Mouse (Mus musculus): ENCODE results near the gene Sobp. TPM values are rescaled to one million over a fixed set of nuclear protein-coding genes. Genes with fewer than 3 reads are reported as not detected.

Gene Sobp
- total and polyA plus RNA-seq, 3 experiments = under 0.01 TPM; not detected in 2

DNA sequence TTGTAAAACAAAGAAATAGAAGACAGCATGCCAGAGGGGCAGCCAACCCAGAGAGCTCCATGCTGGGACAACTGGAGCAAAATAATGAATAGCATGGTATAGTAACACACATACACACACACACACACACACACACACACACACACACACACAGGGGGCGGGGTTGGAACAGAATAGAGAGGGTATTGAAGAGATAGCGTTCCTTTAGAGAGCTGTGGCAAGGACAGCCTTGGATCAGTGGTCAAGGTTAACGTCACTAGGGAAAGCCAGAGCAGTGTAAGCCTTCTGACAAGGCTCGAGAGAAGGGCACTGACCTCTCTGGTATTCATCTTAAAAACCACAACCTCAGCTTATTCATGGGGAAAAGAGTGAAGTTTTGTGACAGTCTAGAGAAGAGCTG is 189.4 kb downstream of the Sobp start:
- no peak for DNase-seq (ENCODE audit: low spot score)
- H3K4me3 ChIP-seq (ENCODE audit: low read depth, low read length) = no peak overlapping the region
- ATAC-seq (ENCODE audit: extremely low read depth, insufficient number of reproducible peaks, low FRiP score, poor library complexity, severe bottlenecking) = no peak
- no peak for TF ChIP-seq GATA1 (IDR thresholded peaks at IDR 0.05; ENCODE audit: borderline replicate concordance, low read length)
- no peak for TF ChIP-seq GATA2 (IDR thresholded peaks at IDR 0.05; ENCODE audit: borderline replicate concordance, low read depth, low read length)
- no peak for TF ChIP-seq CTCF (IDR thresholded peaks at IDR 0.05; ENCODE audit: low read depth, low read length)
- no peak for TF ChIP-seq TAL1 (conservative IDR thresholded peaks at IDR 0.05; ENCODE audit: low read depth, low read length)
- no peak for TF ChIP-seq POLR2AphosphoS5 (IDR thresholded peaks at IDR 0.05; ENCODE audit: insufficient replicate concordance, low read depth, low read length)
- peaks cover 4% of the 10 kb centered on the region; the same call in 1 of the 2 replicates for H3K27me3 ChIP-seq (ENCODE audit: insufficient read depth, low read length)
- H3K9me3 ChIP-seq (replicated peaks) = no peaks in the 10 kb centered on the region
- no peaks in the 10 kb centered on the region for H3K36me3 ChIP-seq (replicated peaks)
- no peaks in the 10 kb centered on the region for H3K4me1 ChIP-seq (ENCODE audit: insufficient read depth, low read depth, low read length)

DNA sequence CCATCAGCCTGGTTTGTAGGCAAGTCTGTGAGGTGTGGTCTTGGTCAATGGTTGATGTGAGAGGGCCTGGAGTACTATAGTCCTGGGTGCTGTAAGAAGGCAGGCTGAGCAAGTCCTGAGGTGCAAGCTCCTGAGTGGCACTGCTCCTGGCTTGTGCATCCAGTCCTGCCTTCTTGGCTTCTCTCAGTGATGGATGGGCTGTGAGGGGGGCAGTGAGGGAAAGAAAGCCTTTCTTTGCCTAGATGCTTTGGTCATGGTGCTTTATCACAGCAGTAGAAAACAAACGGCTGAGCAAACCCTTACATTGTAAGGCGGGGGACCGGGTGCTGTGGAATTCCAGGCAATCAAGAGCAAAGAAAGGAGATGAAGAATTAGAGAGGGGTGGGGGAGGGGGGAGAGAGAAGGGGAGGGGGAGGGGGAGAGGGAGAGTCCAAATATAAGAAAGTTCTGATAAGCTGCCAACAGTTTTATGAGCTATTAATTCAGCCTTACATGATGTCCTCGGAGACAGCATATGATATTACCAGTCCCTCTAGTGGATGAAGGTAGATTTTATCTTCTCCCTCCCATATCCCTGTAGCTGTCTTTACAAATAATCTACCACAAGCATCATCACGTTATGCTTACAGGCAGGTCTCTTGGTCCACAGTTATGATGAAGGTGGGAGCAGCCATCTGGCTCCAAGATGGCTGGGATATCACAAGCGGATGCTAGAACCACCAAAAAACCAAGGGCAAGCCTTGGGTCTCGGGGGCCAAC is 193.2 kb downstream of the Sobp start:
- Histone ChIP-seq H3K9me3 (replicated peaks) (no peaks in the 10 kb centered on the region), H3K4me3 (ENCODE audit: low read depth, low read length) (no peak overlapping the region), H3K27me3 (ENCODE audit: insufficient read depth, low read length) (peaks cover 4% of the 10 kb centered on the region; the same call in 1 of the 2 replicates), H3K4me1 (ENCODE audit: insufficient read depth, low read depth, low read length) (no peaks in the 10 kb centered on the region), H3K36me3 (replicated peaks) (no peaks in the 10 kb centered on the region)
- DNase-seq (ENCODE audit: low spot score) (no peak), ATAC-seq (ENCODE audit: extremely low read depth, insufficient number of reproducible peaks, low FRiP score, poor library complexity, severe bottlenecking) (no peak)
- no peak for TF ChIP-seq CTCF (IDR thresholded peaks at IDR 0.05; ENCODE audit: low read depth, low read length)
- TF ChIP-seq GATA1 (IDR thresholded peaks at IDR 0.05; ENCODE audit: borderline replicate concordance, low read length) = no peak
- TF ChIP-seq POLR2AphosphoS5 (IDR thresholded peaks at IDR 0.05; ENCODE audit: insufficient replicate concordance, low read depth, low read length) = no peak
- TF ChIP-seq TAL1 (conservative IDR thresholded peaks at IDR 0.05; ENCODE audit: low read depth, low read length) = no peak
- TF ChIP-seq GATA2 (IDR thresholded peaks at IDR 0.05; ENCODE audit: borderline replicate concordance, low read depth, low read length) = no peak

DNA sequence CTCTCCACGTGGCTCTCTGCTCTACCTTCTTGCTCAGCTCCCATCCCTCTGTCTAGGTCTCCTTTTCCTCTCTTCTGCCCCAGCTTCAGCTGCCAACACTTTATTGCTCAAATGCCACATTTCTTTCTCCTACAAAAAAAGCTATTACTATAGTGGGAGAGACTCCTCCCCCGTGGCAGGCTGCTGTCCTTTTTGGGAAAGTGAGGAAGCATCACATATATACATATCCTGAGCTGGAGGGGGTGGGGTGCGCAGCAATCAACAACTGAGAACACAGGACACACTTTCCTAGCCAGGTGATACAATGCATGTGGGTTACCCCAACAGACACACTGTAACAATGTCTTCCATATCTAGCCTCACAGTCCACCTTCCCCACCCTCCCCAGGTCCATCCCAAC is 196.0 kb downstream of the Sobp start:
- Histone ChIP-seq H3K4me3 (ENCODE audit: low read depth, low read length) (no peak overlapping the region), H3K4me1 (ENCODE audit: insufficient read depth, low read depth, low read length) (no peaks in the 10 kb centered on the region), H3K9me3 (replicated peaks) (no peaks in the 10 kb centered on the region), H3K27me3 (ENCODE audit: insufficient read depth, low read length) (peaks cover 9% of the 10 kb centered on the region; the same call in 1 of the 2 replicates), H3K36me3 (replicated peaks) (no peaks in the 10 kb centered on the region)
- no peak for DNase-seq (ENCODE audit: low spot score)
- no peak for ATAC-seq (ENCODE audit: extremely low read depth, insufficient number of reproducible peaks, low FRiP score, poor library complexity, severe bottlenecking)
- TF ChIP-seq TAL1 (conservative IDR thresholded peaks at IDR 0.05; ENCODE audit: low read depth, low read length) = no peak

DNA sequence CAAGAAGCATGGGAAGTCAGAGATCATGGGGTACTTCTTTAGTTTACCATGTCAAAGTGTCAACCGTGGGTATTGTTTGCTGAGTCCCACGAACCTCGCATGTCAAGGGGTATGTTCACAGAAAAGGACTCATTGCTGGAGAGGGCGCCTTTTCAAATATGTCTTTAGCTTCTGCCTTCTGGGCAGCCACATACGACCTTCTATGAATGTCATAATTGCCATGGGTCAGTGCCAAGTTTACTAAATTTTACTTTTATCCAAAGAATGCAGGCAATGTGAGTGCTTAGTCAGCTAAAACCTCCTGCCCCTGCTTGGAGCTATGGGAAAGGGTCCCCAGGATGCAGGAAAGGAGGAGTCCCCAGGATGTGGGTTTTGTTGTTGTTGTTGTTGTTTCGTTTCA is 197.8 kb downstream of the Sobp start:
- no peaks in the 10 kb centered on the region for H3K4me1 ChIP-seq (ENCODE audit: insufficient read depth, low read depth, low read length)
- TF ChIP-seq GATA1 (IDR thresholded peaks at IDR 0.05; ENCODE audit: borderline replicate concordance, low read length) (no peak), TAL1 (conservative IDR thresholded peaks at IDR 0.05; ENCODE audit: low read depth, low read length) (no peak), CTCF (IDR thresholded peaks at IDR 0.05; ENCODE audit: low read depth, low read length) (no peak), POLR2AphosphoS5 (IDR thresholded peaks at IDR 0.05; ENCODE audit: insufficient replicate concordance, low read depth, low read length) (no peak), GATA2 (IDR thresholded peaks at IDR 0.05; ENCODE audit: borderline replicate concordance, low read depth, low read length) (no peak)

DNA sequence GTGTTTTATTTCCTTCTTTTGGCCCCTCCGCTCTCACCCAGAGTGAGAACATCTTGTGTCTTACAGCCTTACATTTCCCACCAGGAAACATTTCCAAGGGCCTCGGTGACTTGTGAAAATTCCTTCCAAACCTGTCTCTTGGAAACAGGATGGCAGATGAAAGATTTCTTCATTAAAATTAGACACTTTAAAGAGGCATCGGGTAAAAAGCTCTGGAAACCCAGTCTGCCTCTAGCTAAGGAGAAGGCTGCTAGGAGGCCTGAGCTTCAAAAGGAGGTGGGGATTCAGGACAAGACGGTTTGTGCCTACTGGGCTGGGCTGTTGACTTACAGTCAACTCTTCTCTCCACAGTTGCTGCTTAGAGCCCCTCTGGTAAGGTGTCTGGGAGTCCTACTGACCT is 200.8 kb downstream of the Sobp start:
- Histone ChIP-seq H3K4me1 (ENCODE audit: insufficient read depth, low read depth, low read length) (no peaks in the 10 kb centered on the region), H3K9me3 (replicated peaks) (no peaks in the 10 kb centered on the region), H3K36me3 (replicated peaks) (no peaks in the 10 kb centered on the region), H3K27me3 (ENCODE audit: insufficient read depth, low read length) (0 out of 2 replicates have a peak, but pooled peaks cover 5% of the 10 kb centered on the region), H3K4me3 (ENCODE audit: low read depth, low read length) (no peak overlapping the region)
- TF ChIP-seq POLR2AphosphoS5 (IDR thresholded peaks at IDR 0.05; ENCODE audit: insufficient replicate concordance, low read depth, low read length) (no peak), GATA1 (IDR thresholded peaks at IDR 0.05; ENCODE audit: borderline replicate concordance, low read length) (no peak), TAL1 (conservative IDR thresholded peaks at IDR 0.05; ENCODE audit: low read depth, low read length) (no peak), CTCF (IDR thresholded peaks at IDR 0.05; ENCODE audit: low read depth, low read length) (no peak), GATA2 (IDR thresholded peaks at IDR 0.05; ENCODE audit: borderline replicate concordance, low read depth, low read length) (no peak)
- no peak for DNase-seq (ENCODE audit: low spot score)
- no peak for ATAC-seq (ENCODE audit: extremely low read depth, insufficient number of reproducible peaks, low FRiP score, poor library complexity, severe bottlenecking)

More for the DNA sequence above, 197.8 kb downstream of the Sobp start:
- Histone ChIP-seq H3K27me3 (ENCODE audit: insufficient read depth, low read length) (0 out of 2 replicates have a peak, but pooled peaks cover 5% of the 10 kb centered on the region), H3K4me3 (ENCODE audit: low read depth, low read length) (no peak overlapping the region), H3K36me3 (replicated peaks) (no peaks in the 10 kb centered on the region), H3K9me3 (replicated peaks) (no peaks in the 10 kb centered on the region)
- ATAC-seq (ENCODE audit: extremely low read depth, insufficient number of reproducible peaks, low FRiP score, poor library complexity, severe bottlenecking) (no peak), DNase-seq (ENCODE audit: low spot score) (no peak)

DNA sequence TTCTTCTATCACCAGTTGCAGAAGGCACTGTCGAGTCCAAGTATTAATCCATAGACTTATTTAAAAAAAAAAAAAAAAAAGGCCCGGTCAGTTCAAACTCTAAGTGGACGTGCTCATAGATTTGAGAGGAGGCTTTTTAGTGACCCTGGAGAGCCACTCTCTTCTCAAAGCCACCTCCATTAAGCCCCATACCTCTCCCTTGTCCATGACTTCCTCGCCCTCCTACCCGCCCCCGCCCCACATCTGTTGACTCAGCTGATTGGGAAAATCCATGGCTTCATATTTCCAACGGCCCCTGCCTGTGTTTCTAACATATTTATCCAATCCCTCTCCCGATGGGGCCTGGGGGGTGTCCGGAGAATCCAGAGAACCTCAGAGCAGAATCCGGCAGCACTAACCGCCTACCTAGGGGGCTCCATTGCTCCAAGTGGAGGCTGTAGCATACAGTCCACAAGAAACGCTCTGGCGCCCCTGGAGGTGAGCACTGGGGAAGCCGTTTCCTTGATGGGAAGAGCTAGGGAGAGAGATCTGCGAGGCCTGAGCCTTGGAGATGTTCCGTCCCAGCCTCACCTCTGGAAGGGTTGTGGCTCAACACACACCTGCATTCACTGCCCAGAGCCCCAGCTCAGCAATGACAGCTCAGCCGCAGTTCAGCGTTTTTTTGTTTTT is 201.7 kb downstream of the Sobp start:
- no peaks in the 10 kb centered on the region for H3K4me1 ChIP-seq (ENCODE audit: insufficient read depth, low read depth, low read length)
- no peaks in the 10 kb centered on the region for H3K36me3 ChIP-seq (replicated peaks)
- H3K4me3 ChIP-seq (ENCODE audit: low read depth, low read length) = no peak overlapping the region
- no peak for ATAC-seq (ENCODE audit: extremely low read depth, insufficient number of reproducible peaks, low FRiP score, poor library complexity, severe bottlenecking)
- no peak for DNase-seq (ENCODE audit: low spot score)
- no peaks in the 10 kb centered on the region for H3K9me3 ChIP-seq (replicated peaks)
- TF ChIP-seq CTCF (IDR thresholded peaks at IDR 0.05; ENCODE audit: low read depth, low read length) = no peak
- TF ChIP-seq GATA2 (IDR thresholded peaks at IDR 0.05; ENCODE audit: borderline replicate concordance, low read depth, low read length) = no peak
- no peak for TF ChIP-seq POLR2AphosphoS5 (IDR thresholded peaks at IDR 0.05; ENCODE audit: insufficient replicate concordance, low read depth, low read length)
- no peak for TF ChIP-seq GATA1 (IDR thresholded peaks at IDR 0.05; ENCODE audit: borderline replicate concordance, low read length)
- TF ChIP-seq TAL1 (conservative IDR thresholded peaks at IDR 0.05; ENCODE audit: low read depth, low read length) = no peak
- H3K27me3 ChIP-seq (ENCODE audit: insufficient read depth, low read length) = 0 out of 2 replicates have a peak, but pooled peaks cover 5% of the 10 kb centered on the region
